In the genomic region with DNA sequence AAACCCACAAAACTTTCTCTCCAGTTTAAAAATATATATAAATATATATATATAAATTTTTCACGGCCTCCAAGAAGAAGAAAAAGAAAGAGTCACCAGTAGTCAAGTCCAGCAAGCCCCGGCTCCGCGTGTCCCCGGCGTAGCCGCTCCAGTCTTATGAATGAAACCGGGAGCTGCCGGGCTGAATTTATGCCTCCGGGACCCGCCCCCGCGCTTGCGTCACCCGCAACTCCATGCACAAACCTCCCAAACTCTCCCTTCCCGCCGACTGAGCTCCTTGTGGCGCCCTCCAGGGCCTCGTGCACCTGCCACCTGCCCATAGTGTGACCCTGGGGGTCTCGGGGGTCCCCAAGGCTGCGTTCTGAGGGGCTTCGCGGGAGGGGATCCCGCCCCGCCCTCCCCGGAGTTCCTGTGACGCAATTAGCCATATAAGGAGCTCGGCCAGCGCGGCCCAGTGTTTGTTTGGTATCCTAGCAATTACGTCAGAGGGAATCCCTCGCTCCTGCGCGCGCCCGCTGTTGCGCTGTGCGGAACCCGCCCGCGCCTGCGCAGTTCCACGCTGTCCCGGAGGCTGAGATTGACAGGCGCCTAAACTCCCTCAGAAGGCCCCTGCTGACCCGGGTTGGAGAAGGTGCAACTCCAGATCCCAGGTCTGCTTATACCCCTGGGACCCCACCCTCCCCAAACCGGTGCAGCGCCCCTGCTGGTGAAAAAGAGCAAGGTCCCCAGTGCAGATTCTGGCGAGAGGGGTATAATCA, we compare ENCODE assay signal across 8 mouse cellular contexts. TPM values are rescaled to one million over a fixed set of nuclear protein-coding genes. Genes with fewer than 3 reads are reported as not detected.
A peak's percentile ranks its signal among the peaks of the same experiment; 100 is the strongest.
DNase-seq lines count a peak whose midpoint lies in the region; ATAC-seq and TF ChIP-seq lines count a peak whose summit lies in the region.

TSS of gene Fosb (minus strand) at position 168 of the 758 bp plus-strand sequence.

- peak within 1 kb of the TSS; percentile 59 for H3K4me3 ChIP-seq in hindbrain, embryonic 11.5 days (ENCODE audit: low read depth, low read length)
- peak within 1 kb of the TSS; percentile 60 for H3K4me3 ChIP-seq in lung, postnatal 0 days (ENCODE audit: low read depth, low read length)

- peak within 1 kb of the TSS; percentile 8; the same call in 1 of the 2 replicates for H3K9ac ChIP-seq in hindbrain, embryonic 11.5 days (ENCODE audit: low read depth, low read length)
- H3K9ac ChIP-seq in lung, postnatal 0 days (replicated peaks; ENCODE audit: low read depth), result peak within 1 kb of the TSS; percentile 39; the same call in 1 of the 2 replicates

- DNase-seq in NIH3T3 (ENCODE audit: low read depth), result peak; percentile 98
- peak; percentile 96 for DNase-seq in cerebellum, adult 9-11 months
- peak; percentile 93 to 97 for DNase-seq in frontal cortex, adult 2 months (ENCODE audit: extremely low spot score in 1 of 2, low spot score in 1 of 2)
- peak; percentile 97 for DNase-seq in hindbrain, embryonic 11.5 days (ENCODE audit: low spot score)
- DNase-seq in layer of hippocampus, postnatal 10 days (ENCODE audit: low spot score in 2 of 2), result peak; percentile 92 to 95
- DNase-seq in lung, postnatal 0 days (ENCODE audit: low spot score), result peak; percentile 99
- DNase-seq in ovary, postnatal 10 days (ENCODE audit: low spot score), result peak; percentile 85
- peak; percentile 97 for DNase-seq in thymus, postnatal 0 days (ENCODE audit: low spot score)

- peak; percentile 86 for ATAC-seq in hindbrain, embryonic 11.5 days (ENCODE audit: low FRiP score)
- ATAC-seq in lung, postnatal 0 days, result peak; percentile 86

- H3K27ac ChIP-seq in hindbrain, embryonic 11.5 days (ENCODE audit: low read depth, low read length), result no peak within 1 kb of the TSS
- H3K27ac ChIP-seq in lung, postnatal 0 days (ENCODE audit: low read length), result no peak within 1 kb of the TSS; the same call in 1 of the 2 replicates

- peak within 1 kb of the TSS; percentile 94 for H3K4me2 ChIP-seq in hindbrain, embryonic 11.5 days (replicated peaks; ENCODE audit: low read depth, low read length)
- H3K4me2 ChIP-seq in lung, postnatal 0 days (replicated peaks; ENCODE audit: low read depth, low read length), result peak within 1 kb of the TSS; percentile 99

- peaks cover 30% of the 10 kb centered on the region for H3K27me3 ChIP-seq in hindbrain, embryonic 11.5 days (ENCODE audit: control insufficient read depth, insufficient read depth, low read length)
- peaks cover 26% of the 10 kb centered on the region for H3K27me3 ChIP-seq in lung, postnatal 0 days (replicated peaks; ENCODE audit: insufficient read depth, low read length)

- no peaks in the 10 kb centered on the region for H3K36me3 ChIP-seq in hindbrain, embryonic 11.5 days (ENCODE audit: control insufficient read depth, insufficient read depth, low read length)
- H3K36me3 ChIP-seq in lung, postnatal 0 days (ENCODE audit: insufficient read depth, low read length), result no peaks in the 10 kb centered on the region

- no peaks in the 10 kb centered on the region for H3K9me3 ChIP-seq in hindbrain, embryonic 11.5 days (ENCODE audit: control insufficient read depth, low read length)
- H3K9me3 ChIP-seq in lung, postnatal 0 days (ENCODE audit: low read length), result no peaks in the 10 kb centered on the region

- under 1% methylated on average over 44 of the region's 49 CpGs for WGBS in hindbrain, embryonic 11.5 days
- 2% methylated on average over 49 of the region's 49 CpGs for WGBS in lung, postnatal 0 days

- peak; percentile 58 for TF ChIP-seq CTCF in lung, postnatal 0 days (IDR thresholded peaks at IDR 0.05)

- TF ChIP-seq EP300 in lung, postnatal 0 days (IDR thresholded peaks at IDR 0.05), result no peak

- H3K4me1 ChIP-seq in hindbrain, embryonic 11.5 days (replicated peaks; ENCODE audit: control insufficient read depth, insufficient read depth, low read length), result peaks cover 3% of the 10 kb centered on the region; the same call in 1 of the 2 replicates
- H3K4me1 ChIP-seq in lung, postnatal 0 days (ENCODE audit: insufficient read depth, low read depth, low read length), result peaks cover 3% of the 10 kb centered on the region

RNA-seq across cellular contexts. Expression of gene Fosb, which starts in this region (rescaled TPM):
- polyA plus RNA-seq in frontal cortex, adult 2 months (2012; rRNA removed), result 6.3 and 22.4 TPM in 2 replicates
- polyA plus RNA-seq in hindbrain, embryonic 11.5 days (2014; fragmentation: Nextera tagmentation; extraction: Ambion mirVana), result not detected in 2 replicates
- 1 to 10 TPM; 1.4 to 2.0 TPM for total RNA-seq in layer of hippocampus, postnatal 10 days (2021)
- 0.17 and 0.44 TPM in 2 replicates for polyA plus RNA-seq in lung, postnatal 0 days (2015; fragmentation: Nextera tagmentation; extraction: Ambion mirVana)
- polyA plus RNA-seq in thymus, postnatal 0 days (2015; fragmentation: Nextera tagmentation; extraction: Ambion mirVana), result 0.19 and 0.21 TPM in 2 replicates

Comparison
In these comparisons a context has a peak if more than half of its experiments do, and no peak if none do; other contexts are left out.
1. Peak in DNase-seq, ATAC-seq, H3K4me3 ChIP-seq, H3K9ac ChIP-seq and H3K4me2 ChIP-seq in hindbrain, embryonic 11.5 days; RNA of the gene not detected or under 1 TPM.
2. Peak in DNase-seq, ATAC-seq, H3K4me3 ChIP-seq, H3K9ac ChIP-seq and H3K4me2 ChIP-seq in lung, postnatal 0 days; RNA of the gene not detected or under 1 TPM.
3. Peak in DNase-seq in thymus, postnatal 0 days; RNA of the gene not detected or under 1 TPM.